Mouse (Mus musculus): Measurements from ENCODE around the gene Gm20388. TPM values are rescaled to one million over a fixed set of nuclear protein-coding genes. Genes with fewer than 3 reads are reported as not detected.

Gene Gm20388
- polyA plus RNA-seq, 1 experiment: 49.7 TPM

GRCm38 (mm10) chr8:123894502-123895097 is 3984.0 kb downstream of the Gm20388 start, which contains the start of gene Acta1:
Acta1 (minus strand) TSS chr8:123894751.
- TF ChIP-seq POLR2A (IDR thresholded peaks at IDR 0.05; ENCODE audit: low read depth, low read length) (no peak), CTCF (conservative IDR thresholded peaks at IDR 0.05; ENCODE audit: insufficient read depth, insufficient read length, low read depth, low read length) (no peak)
- WGBS: 17% methylated on average over 15 of the region's 15 CpGs
- no peak for DNase-seq
- Histone ChIP-seq H3K27me3 (replicated peaks; ENCODE audit: control insufficient read depth, insufficient read depth, low read length) (no peaks in the 10 kb centered on the region; the same call in 1 of the 2 replicates), H3K4me1 (ENCODE audit: control insufficient read depth, insufficient read depth, low read length) (no peaks in the 10 kb centered on the region), H3K36me3 (ENCODE audit: control insufficient read depth, insufficient read depth, low read length) (no peaks in the 10 kb centered on the region), H3K27ac (ENCODE audit: insufficient read depth, low read depth, low read length) (no peak within 1 kb of the TSS), H3K4me3 (ENCODE audit: insufficient read depth, low read depth, low read length) (no peak within 1 kb of the TSS)

- H3K4me3 ChIP-seq (ENCODE audit: insufficient read depth, low read depth, low read length): no peak overlapping the region
- H3K4me1 ChIP-seq (ENCODE audit: control insufficient read depth, insufficient read depth, low read length): no peaks in the 10 kb centered on the region
- H3K27ac ChIP-seq (ENCODE audit: insufficient read depth, low read depth, low read length): no peak overlapping the region
- DNase-seq: no peak
- no peaks in the 10 kb centered on the region for H3K36me3 ChIP-seq (ENCODE audit: control insufficient read depth, insufficient read depth, low read length)
- TF ChIP-seq POLR2A (IDR thresholded peaks at IDR 0.05; ENCODE audit: low read depth, low read length) (no peak), CTCF (conservative IDR thresholded peaks at IDR 0.05; ENCODE audit: insufficient read depth, insufficient read length, low read depth, low read length) (no peak)
- H3K27me3 ChIP-seq (replicated peaks; ENCODE audit: control insufficient read depth, insufficient read depth, low read length): no peaks in the 10 kb centered on the region; the same call in 1 of the 2 replicates
- 73% methylated on average over 4 of the region's 4 CpGs for WGBS
Measured at GRCm38 (mm10) chr8:123895230-123895629, 3984.6 kb downstream of the Gm20388 start.

GRCm38 (mm10) chr8:123895680-123896365 is 3985.2 kb downstream of the Gm20388 start:
- DNase-seq: no peak
- no peaks in the 10 kb centered on the region for H3K36me3 ChIP-seq (ENCODE audit: control insufficient read depth, insufficient read depth, low read length)
- no peaks in the 10 kb centered on the region; the same call in 1 of the 2 replicates for H3K27me3 ChIP-seq (replicated peaks; ENCODE audit: control insufficient read depth, insufficient read depth, low read length)
- 70% methylated on average over 9 of the region's 9 CpGs for WGBS
- H3K27ac ChIP-seq (ENCODE audit: insufficient read depth, low read depth, low read length): no peak overlapping the region
- no peak for TF ChIP-seq POLR2A (IDR thresholded peaks at IDR 0.05; ENCODE audit: low read depth, low read length)
- no peak for TF ChIP-seq CTCF (conservative IDR thresholded peaks at IDR 0.05; ENCODE audit: insufficient read depth, insufficient read length, low read depth, low read length)
- no peaks in the 10 kb centered on the region for H3K4me1 ChIP-seq (ENCODE audit: control insufficient read depth, insufficient read depth, low read length)
- H3K4me3 ChIP-seq (ENCODE audit: insufficient read depth, low read depth, low read length): no peak overlapping the region

- Histone ChIP-seq H3K4me3 (ENCODE audit: insufficient read depth, low read depth, low read length) (no peak overlapping the region), H3K27ac (ENCODE audit: insufficient read depth, low read depth, low read length) (no peak overlapping the region), H3K27me3 (replicated peaks; ENCODE audit: control insufficient read depth, insufficient read depth, low read length) (no peaks in the 10 kb centered on the region; the same call in 1 of the 2 replicates), H3K4me1 (ENCODE audit: control insufficient read depth, insufficient read depth, low read length) (no peaks in the 10 kb centered on the region), H3K36me3 (ENCODE audit: control insufficient read depth, insufficient read depth, low read length) (no peaks in the 10 kb centered on the region)
- TF ChIP-seq POLR2A (IDR thresholded peaks at IDR 0.05; ENCODE audit: low read depth, low read length) (no peak), CTCF (conservative IDR thresholded peaks at IDR 0.05; ENCODE audit: insufficient read depth, insufficient read length, low read depth, low read length) (no peak)
- no peak for DNase-seq
- WGBS: 58% methylated on average over 14 of the region's 14 CpGs
Measured at GRCm38 (mm10) chr8:123896366-123896761, 3985.7 kb downstream of the Gm20388 start.

- no peak overlapping the region for H3K27ac ChIP-seq (ENCODE audit: insufficient read depth, low read depth, low read length)
- 50% methylated on average over 10 of the region's 10 CpGs for WGBS
- no peak overlapping the region for H3K4me3 ChIP-seq (ENCODE audit: insufficient read depth, low read depth, low read length)
- TF ChIP-seq POLR2A (IDR thresholded peaks at IDR 0.05; ENCODE audit: low read depth, low read length): no peak
- TF ChIP-seq CTCF (conservative IDR thresholded peaks at IDR 0.05; ENCODE audit: insufficient read depth, insufficient read length, low read depth, low read length): no peak
- DNase-seq: no peak
- H3K4me1 ChIP-seq (ENCODE audit: control insufficient read depth, insufficient read depth, low read length): no peaks in the 10 kb centered on the region
- H3K36me3 ChIP-seq (ENCODE audit: control insufficient read depth, insufficient read depth, low read length): no peaks in the 10 kb centered on the region
- no peaks in the 10 kb centered on the region; the same call in 1 of the 2 replicates for H3K27me3 ChIP-seq (replicated peaks; ENCODE audit: control insufficient read depth, insufficient read depth, low read length)
Measured at GRCm38 (mm10) chr8:123896774-123897173, 3986.1 kb downstream of the Gm20388 start.

GRCm38 (mm10) chr8:123898576-123898975 is 3987.9 kb downstream of the Gm20388 start:
- H3K27ac ChIP-seq (ENCODE audit: insufficient read depth, low read depth, low read length): no peak overlapping the region
- no peaks in the 10 kb centered on the region for H3K36me3 ChIP-seq (ENCODE audit: control insufficient read depth, insufficient read depth, low read length)
- no peak overlapping the region for H3K4me3 ChIP-seq (ENCODE audit: insufficient read depth, low read depth, low read length)
- no peak for DNase-seq
- no peaks in the 10 kb centered on the region for H3K4me1 ChIP-seq (ENCODE audit: control insufficient read depth, insufficient read depth, low read length)
- 83% methylated on average over 5 of the region's 5 CpGs for WGBS
- H3K27me3 ChIP-seq (replicated peaks; ENCODE audit: control insufficient read depth, insufficient read depth, low read length): no peaks in the 10 kb centered on the region
- TF ChIP-seq CTCF (conservative IDR thresholded peaks at IDR 0.05; ENCODE audit: insufficient read depth, insufficient read length, low read depth, low read length): no peak
- no peak for TF ChIP-seq POLR2A (IDR thresholded peaks at IDR 0.05; ENCODE audit: low read depth, low read length)

GRCm38 (mm10) chr8:123899366-123899765 is 3988.7 kb downstream of the Gm20388 start:
- no peaks in the 10 kb centered on the region for H3K27me3 ChIP-seq (replicated peaks; ENCODE audit: control insufficient read depth, insufficient read depth, low read length)
- H3K36me3 ChIP-seq (ENCODE audit: control insufficient read depth, insufficient read depth, low read length): no peaks in the 10 kb centered on the region; the same call in 1 of the 2 replicates
- H3K4me3 ChIP-seq (ENCODE audit: insufficient read depth, low read depth, low read length): no peak overlapping the region
- no peaks in the 10 kb centered on the region for H3K4me1 ChIP-seq (ENCODE audit: control insufficient read depth, insufficient read depth, low read length)
- WGBS: 83% methylated on average over 7 of the region's 7 CpGs
- no peak for TF ChIP-seq CTCF (conservative IDR thresholded peaks at IDR 0.05; ENCODE audit: insufficient read depth, insufficient read length, low read depth, low read length)
- TF ChIP-seq POLR2A (IDR thresholded peaks at IDR 0.05; ENCODE audit: low read depth, low read length): no peak
- DNase-seq: no peak
- H3K27ac ChIP-seq (ENCODE audit: insufficient read depth, low read depth, low read length): no peak overlapping the region

Measured in kidney, adult 2 months (tissue).